Mouse (Mus musculus): Measurements from ENCODE around the gene Rfx4.

Gene Rfx4

GRCm38 (mm10) chr10:84757426-84758199, 1.8 kb downstream of the Rfx4 start:
- in situ Hi-C loops (cut with MboI; ENCODE audit: unreplicated experiment in 2 of 2) = no loop called here

GRCm38 (mm10) chr10:84758200-84758468, 2.3 kb downstream of the Rfx4 start:
- in situ Hi-C loops (cut with MboI; ENCODE audit: unreplicated experiment in 2 of 2) = no loop called here

GRCm38 (mm10) chr10:84758483-84759431, 2.9 kb downstream of the Rfx4 start:
- in situ Hi-C loops (cut with MboI; ENCODE audit: unreplicated experiment in 2 of 2) = no loop called here

- in situ Hi-C loops (cut with MboI; ENCODE audit: unreplicated experiment in 2 of 2) = no loop called here
Observed at GRCm38 (mm10) chr10:84759511-84760117, 3.8 kb downstream of the Rfx4 start.

GRCm38 (mm10) chr10:84760118-84761111, 4.6 kb downstream of the Rfx4 start:
- in situ Hi-C loops (cut with MboI; ENCODE audit: unreplicated experiment in 2 of 2) = no loop called here

- in situ Hi-C loops (cut with MboI; ENCODE audit: unreplicated experiment in 2 of 2) = no loop called here
Observed at GRCm38 (mm10) chr10:84768766-84769165, 12.9 kb downstream of the Rfx4 start.

- in situ Hi-C loops (cut with MboI; ENCODE audit: unreplicated experiment in 2 of 2) = loop anchor here (5.0 kb wide), 3 partner anchors 45 to 130 kb away; no protein-coding TSS in a partner anchor
Observed at GRCm38 (mm10) chr10:84772380-84773130, 16.7 kb downstream of the Rfx4 start.

GRCm38 (mm10) chr10:84773889-84774288, 18.0 kb downstream of the Rfx4 start:
- in situ Hi-C loops (cut with MboI; ENCODE audit: unreplicated experiment in 2 of 2) = loop anchor here (5.0 kb wide), 3 partner anchors 43 to 132 kb away; no protein-coding TSS in a partner anchor

- in situ Hi-C loops (cut with MboI; ENCODE audit: unreplicated experiment in 2 of 2) = loop anchor here (5.0 kb wide), 3 partner anchors 43 to 132 kb away; no protein-coding TSS in a partner anchor
Observed at GRCm38 (mm10) chr10:84774573-84774972, 18.7 kb downstream of the Rfx4 start.

- in situ Hi-C loops (cut with MboI; ENCODE audit: unreplicated experiment in 2 of 2) = no loop called here
Observed at GRCm38 (mm10) chr10:84777109-84777508, 21.2 kb downstream of the Rfx4 start.

- in situ Hi-C loops (cut with MboI; ENCODE audit: unreplicated experiment in 2 of 2) = no loop called here
Observed at GRCm38 (mm10) chr10:84777974-84778373, 22.1 kb downstream of the Rfx4 start.

- in situ Hi-C loops (cut with MboI; ENCODE audit: unreplicated experiment in 2 of 2) = no loop called here
Observed at GRCm38 (mm10) chr10:84780828-84781227, 25.0 kb downstream of the Rfx4 start.

GRCm38 (mm10) chr10:84785339-84785738, 29.5 kb downstream of the Rfx4 start:
- in situ Hi-C loops (cut with MboI; ENCODE audit: unreplicated experiment in 2 of 2) = no loop called here

GRCm38 (mm10) chr10:84790323-84790722, 34.5 kb downstream of the Rfx4 start:
- in situ Hi-C loops (cut with MboI; ENCODE audit: unreplicated experiment in 2 of 2) = no loop called here

GRCm38 (mm10) chr10:84791181-84791580, 35.3 kb downstream of the Rfx4 start:
- in situ Hi-C loops (cut with MboI; ENCODE audit: unreplicated experiment in 2 of 2) = no loop called here

GRCm38 (mm10) chr10:84801521-84801920, 45.7 kb downstream of the Rfx4 start:
- in situ Hi-C loops (cut with MboI; ENCODE audit: unreplicated experiment in 2 of 2) = no loop called here

GRCm38 (mm10) chr10:84803216-84803844, 47.5 kb downstream of the Rfx4 start:
- in situ Hi-C loops (cut with MboI; ENCODE audit: unreplicated experiment in 2 of 2) = no loop called here

GRCm38 (mm10) chr10:84805576-84805975, 49.7 kb downstream of the Rfx4 start:
- in situ Hi-C loops (cut with MboI; ENCODE audit: unreplicated experiment in 2 of 2) = no loop called here

GRCm38 (mm10) chr10:84807206-84807605, 51.3 kb downstream of the Rfx4 start:
- in situ Hi-C loops (cut with MboI; ENCODE audit: unreplicated experiment in 2 of 2) = no loop called here

Measured in v-Abl transformed pro-B cells (cell line).